Mouse (Mus musculus) urinary bladder, adult 18-20 months (tissue): Measurements from ENCODE around the gene Cd164.

ENCODE experiments used
- DNase-seq, 2 experiments: peaks; one replicate each; pipeline ENCODE4 v3.0.0; 2022; ENCODE audit warnings: low spot score in 2 of 2, mixed read lengths in 2 of 2

The Cd164 gene

GRCm38 (mm10) chr10:41500941-41501340, 18.3 kb upstream of the Cd164 start:
- DNase-seq = no peak

- no peak for DNase-seq
Measured at GRCm38 (mm10) chr10:41504996-41505395, 14.2 kb upstream of the Cd164 start.

- peak in 1 of 2 experiments; percentile 40 for DNase-seq
Measured at GRCm38 (mm10) chr10:41505446-41505845, 13.8 kb upstream of the Cd164 start.

GRCm38 (mm10) chr10:41509160-41509559, 10.1 kb upstream of the Cd164 start:
- DNase-seq = no peak

GRCm38 (mm10) chr10:41514301-41514700, 4.9 kb upstream of the Cd164 start:
- no peak for DNase-seq

- no peak for DNase-seq
Measured at GRCm38 (mm10) chr10:41514921-41515320, 4.3 kb upstream of the Cd164 start.

GRCm38 (mm10) chr10:41518508-41518980, 670 bp upstream of the Cd164 start:
- peak; percentile 56 to 76 for DNase-seq

- peak in 1 of 2 experiments; percentile 74 for DNase-seq
Measured at GRCm38 (mm10) chr10:41519640-41520409, 611 bp downstream of the Cd164 start.

GRCm38 (mm10) chr10:41520410-41520673, 1.1 kb downstream of the Cd164 start:
- DNase-seq = no peak

GRCm38 (mm10) chr10:41523386-41523785, 4.2 kb downstream of the Cd164 start:
- DNase-seq = no peak

GRCm38 (mm10) chr10:41525696-41526095, 6.5 kb downstream of the Cd164 start:
- no peak for DNase-seq

GRCm38 (mm10) chr10:41529972-41530371, 10.8 kb downstream of the Cd164 start:
- DNase-seq = no peak

GRCm38 (mm10) chr10:41535991-41536390, 16.8 kb downstream of the Cd164 start:
- no peak for DNase-seq

- no peak for DNase-seq
Measured at GRCm38 (mm10) chr10:41536714-41537113, 17.5 kb downstream of the Cd164 start.

GRCm38 (mm10) chr10:41537226-41537982, 18.2 kb downstream of the Cd164 start:
- DNase-seq = no peak

GRCm38 (mm10) chr10:41537983-41538330, 18.7 kb downstream of the Cd164 start:
- no peak for DNase-seq

- DNase-seq = no peak
Measured at GRCm38 (mm10) chr10:41538986-41539385, 19.8 kb downstream of the Cd164 start.

- no peak for DNase-seq
Measured at GRCm38 (mm10) chr10:41542057-41542456, 22.8 kb downstream of the Cd164 start.

GRCm38 (mm10) chr10:41543439-41543838, 24.2 kb downstream of the Cd164 start:
- DNase-seq = no peak

GRCm38 (mm10) chr10:41543844-41544243, 24.6 kb downstream of the Cd164 start:
- DNase-seq = no peak

- no peak for DNase-seq
Measured at GRCm38 (mm10) chr10:41544481-41545190, 25.4 kb downstream of the Cd164 start.

- DNase-seq = no peak
Measured at GRCm38 (mm10) chr10:41545224-41545755, 26.1 kb downstream of the Cd164 start.
